Mouse (Mus musculus) hindbrain, embryonic 12.5 days (tissue): ENCODE results near the gene Rhbdd1. TPM values are rescaled to one million over a fixed set of nuclear protein-coding genes. Genes with fewer than 3 reads are reported as not detected.

Experiments
- ATAC-seq: fragments of 200-750 bp; cut with Nextera tagmentation; 2 replicates; pipeline ENCODE4 v1.8.0; 2017; ENCODE audit warnings: moderate TSS enrichment; ENCODE audit not compliant: low FRiP score
- H3K27ac ChIP-seq: fragments of 300-500 bp; sonication (generic); 2 replicates; pipeline ENCODE4 v1.5.1; 2016; ENCODE audit warnings: mild to moderate bottlenecking
- H3K27me3 ChIP-seq: fragments of 300-500 bp; sonication (generic); 2 replicates; pipeline ENCODE4 v1.6.1; 2016; ENCODE audit warnings: mild to moderate bottlenecking
- H3K36me3 ChIP-seq: fragments of 300-500 bp; sonication (generic); 2 replicates; pipeline ENCODE4 v1.6.1; 2016; ENCODE audit warnings: mild to moderate bottlenecking
- H3K4me1 ChIP-seq: fragments of 300-500 bp; sonication (generic); 2 replicates; pipeline ENCODE4 v1.6.1; 2016
- H3K4me2 ChIP-seq: fragments of 300-500 bp; sonication (generic); replicated peaks from 2 replicates; pipeline ENCODE4 v1.6.1; 2016; ENCODE audit warnings: mild to moderate bottlenecking
- H3K4me3 ChIP-seq: fragments of 300-500 bp; sonication (generic); 2 replicates; pipeline ENCODE4 v1.5.1; 2016; ENCODE audit warnings: mild to moderate bottlenecking
- H3K9ac ChIP-seq: fragments of 300-500 bp; sonication (generic); 2 replicates; pipeline ENCODE4 v1.6.1; 2016; ENCODE audit warnings: mild to moderate bottlenecking, moderate library complexity
- H3K9me3 ChIP-seq: fragments of 300-500 bp; sonication (generic); replicated peaks from 2 replicates; pipeline ENCODE4 v1.6.1; 2016; ENCODE audit warnings: mild to moderate bottlenecking
- WGBS: fragments of 180-500 bp; shearing (Covaris S2); methylation state at CpG from one replicate; pipeline ENCODE4 v1.1.7; 2016; 5-methylcytosine and 5-hydroxymethylcytosine counted together
- polyA plus RNA-seq: library from polyadenylated mRNA; unstranded; fragments of >200 nt; fragmentation: Nextera tagmentation; extraction: Ambion mirVana; gene quantifications from 2 replicates; pipeline ENCODE4 v1.2.1, GENCODE M21; 2016

The Rhbdd1 gene
- polyA plus RNA-seq, 1 experiment from 2014 or later: 7.9 TPM

GRCm38 (mm10) chr1:82292771-82293170 lies 23.5 kb upstream of the Rhbdd1 start:
- no peak overlapping the region for H3K9ac ChIP-seq

GRCm38 (mm10) chr1:82294102-82294501 lies 22.1 kb upstream of the Rhbdd1 start:
- no peak overlapping the region for H3K27ac ChIP-seq
- H3K4me1 ChIP-seq: peaks cover 19% of the 10 kb centered on the region
- H3K4me3 ChIP-seq: no peak overlapping the region
- ATAC-seq: no peak
- no peaks in the 10 kb centered on the region for H3K9me3 ChIP-seq
- H3K27me3 ChIP-seq: no peaks in the 10 kb centered on the region
- H3K36me3 ChIP-seq: no peaks in the 10 kb centered on the region
- no peak overlapping the region for H3K9ac ChIP-seq
- H3K4me2 ChIP-seq: no peak overlapping the region
- WGBS: 9% methylated on average over 6 of the region's 6 CpGs

More at GRCm38 (mm10) chr1:82292771-82293170, 23.5 kb upstream of the Rhbdd1 start:
- Histone ChIP-seq H3K4me3 (peak overlapping the region; percentile 70), H3K27ac (peak overlapping the region; percentile 65; the same call in 1 of the 2 replicates), H3K27me3 (no peaks in the 10 kb centered on the region), H3K36me3 (peaks cover 11% of the 10 kb centered on the region; the same call in 1 of the 2 replicates), H3K4me1 (peaks cover 32% of the 10 kb centered on the region), H3K9me3 (no peaks in the 10 kb centered on the region), H3K4me2 (peak overlapping the region; percentile 64)
- under 1% methylated on average over 13 of the region's 13 CpGs for WGBS
- ATAC-seq: peak; percentile 75

- ATAC-seq: no peak
- H3K27me3 ChIP-seq: no peaks in the 10 kb centered on the region
- no peaks in the 10 kb centered on the region for H3K36me3 ChIP-seq
- no peak overlapping the region for H3K27ac ChIP-seq
- no peak overlapping the region for H3K4me2 ChIP-seq
- H3K9me3 ChIP-seq: no peaks in the 10 kb centered on the region
- no peak overlapping the region for H3K4me3 ChIP-seq
- no peak overlapping the region for H3K9ac ChIP-seq
- H3K4me1 ChIP-seq: no peaks in the 10 kb centered on the region
- 36% methylated on average over 1 of the region's 1 CpGs for WGBS
Measured at GRCm38 (mm10) chr1:82298586-82298985, 17.7 kb upstream of the Rhbdd1 start.

- Histone ChIP-seq H3K27me3 (no peaks in the 10 kb centered on the region), H3K4me3 (no peak overlapping the region), H3K9ac (no peak overlapping the region), H3K4me1 (no peaks in the 10 kb centered on the region), H3K36me3 (no peaks in the 10 kb centered on the region), H3K9me3 (no peaks in the 10 kb centered on the region), H3K27ac (no peak overlapping the region), H3K4me2 (no peak overlapping the region)
- 51% methylated on average over 3 of the region's 3 CpGs for WGBS
- ATAC-seq: 0 out of 2 replicates have a peak, but pooled peaks have one; percentile 46
Measured at GRCm38 (mm10) chr1:82304483-82304882, 11.8 kb upstream of the Rhbdd1 start.

GRCm38 (mm10) chr1:82316746-82317126 lies 484 bp downstream of the Rhbdd1 start:
- Histone ChIP-seq H3K27ac (peak overlapping the region; percentile 97), H3K4me2 (peak overlapping the region; percentile 74), H3K9ac (peak overlapping the region; percentile 91), H3K27me3 (0 out of 2 replicates have a peak, but pooled peaks cover 3% of the 10 kb centered on the region), H3K36me3 (no peaks in the 10 kb centered on the region), H3K4me3 (peak overlapping the region; percentile 85), H3K4me1 (peaks cover 27% of the 10 kb centered on the region), H3K9me3 (no peaks in the 10 kb centered on the region)
- no peak; the same call in none of the 2 replicates for ATAC-seq
- WGBS: under 1% methylated on average over 25 of the region's 26 CpGs

- Histone ChIP-seq H3K27me3 (no peaks in the 10 kb centered on the region), H3K4me1 (peaks cover 43% of the 10 kb centered on the region), H3K36me3 (no peaks in the 10 kb centered on the region), H3K9me3 (no peaks in the 10 kb centered on the region), H3K4me2 (peak overlapping the region; percentile 34), H3K4me3 (no peak overlapping the region), H3K27ac (peak overlapping the region; percentile 80), H3K9ac (0 out of 2 replicates have a peak overlapping the region, but pooled peaks have one; percentile 8)
- peak; percentile 13 for ATAC-seq
- 51% methylated on average over 6 of the region's 6 CpGs for WGBS
Measured at GRCm38 (mm10) chr1:82320456-82320855, 4.2 kb downstream of the Rhbdd1 start.

- Histone ChIP-seq H3K27ac (peak overlapping the region; percentile 80), H3K9me3 (no peaks in the 10 kb centered on the region), H3K4me2 (peak overlapping the region; percentile 34), H3K9ac (0 out of 2 replicates have a peak overlapping the region, but pooled peaks have one; percentile 8), H3K27me3 (no peaks in the 10 kb centered on the region), H3K36me3 (no peaks in the 10 kb centered on the region), H3K4me3 (no peak overlapping the region), H3K4me1 (peaks cover 43% of the 10 kb centered on the region)
- 58% methylated on average over 10 of the region's 10 CpGs for WGBS
- peak; percentile 6 for ATAC-seq
Measured at GRCm38 (mm10) chr1:82320864-82321263, 4.6 kb downstream of the Rhbdd1 start.

GRCm38 (mm10) chr1:82321441-82321840 lies 5.2 kb downstream of the Rhbdd1 start:
- H3K9ac ChIP-seq: no peak overlapping the region
- peaks cover 43% of the 10 kb centered on the region for H3K4me1 ChIP-seq
- ATAC-seq: no peak
- no peak overlapping the region for H3K4me3 ChIP-seq
- 74% methylated on average over 1 of the region's 1 CpGs for WGBS
- peak overlapping the region; percentile 80; the same call in 1 of the 2 replicates for H3K27ac ChIP-seq
- no peaks in the 10 kb centered on the region for H3K36me3 ChIP-seq
- no peaks in the 10 kb centered on the region for H3K27me3 ChIP-seq
- H3K4me2 ChIP-seq: no peak overlapping the region
- H3K9me3 ChIP-seq: no peaks in the 10 kb centered on the region

GRCm38 (mm10) chr1:82324131-82324785 lies 8.0 kb downstream of the Rhbdd1 start:
- no peak for ATAC-seq
- Histone ChIP-seq H3K9me3 (no peaks in the 10 kb centered on the region), H3K9ac (no peak overlapping the region), H3K27ac (peak overlapping the region; percentile 46; the same call in 1 of the 2 replicates), H3K4me3 (no peak overlapping the region), H3K36me3 (no peaks in the 10 kb centered on the region), H3K4me2 (no peak overlapping the region), H3K4me1 (peaks cover 37% of the 10 kb centered on the region), H3K27me3 (no peaks in the 10 kb centered on the region)
- 19% methylated on average over 4 of the region's 4 CpGs for WGBS

GRCm38 (mm10) chr1:82326120-82326519 lies 9.9 kb downstream of the Rhbdd1 start:
- ATAC-seq: no peak
- Histone ChIP-seq H3K4me1 (peaks cover 28% of the 10 kb centered on the region), H3K9ac (no peak overlapping the region), H3K27me3 (no peaks in the 10 kb centered on the region), H3K36me3 (no peaks in the 10 kb centered on the region), H3K4me2 (no peak overlapping the region), H3K27ac (no peak overlapping the region), H3K9me3 (no peaks in the 10 kb centered on the region), H3K4me3 (no peak overlapping the region)
- WGBS: 78% methylated on average over 5 of the region's 5 CpGs

GRCm38 (mm10) chr1:82328033-82328775 lies 12.0 kb downstream of the Rhbdd1 start:
- no peaks in the 10 kb centered on the region for H3K27me3 ChIP-seq
- no peak overlapping the region for H3K9ac ChIP-seq
- no peak overlapping the region for H3K27ac ChIP-seq
- H3K9me3 ChIP-seq: no peaks in the 10 kb centered on the region
- no peak overlapping the region for H3K4me3 ChIP-seq
- H3K36me3 ChIP-seq: no peaks in the 10 kb centered on the region
- H3K4me1 ChIP-seq: peaks cover 15% of the 10 kb centered on the region
- ATAC-seq: no peak
- H3K4me2 ChIP-seq: no peak overlapping the region
- 94% methylated on average over 7 of the region's 7 CpGs for WGBS

- Histone ChIP-seq H3K4me3 (no peak overlapping the region), H3K27me3 (no peaks in the 10 kb centered on the region), H3K4me2 (no peak overlapping the region), H3K9me3 (no peaks in the 10 kb centered on the region), H3K36me3 (no peaks in the 10 kb centered on the region), H3K4me1 (peaks cover 9% of the 10 kb centered on the region), H3K9ac (no peak overlapping the region), H3K27ac (peak overlapping the region; percentile 55; the same call in 1 of the 2 replicates)
- 49% methylated on average over 4 of the region's 4 CpGs for WGBS
- peak; percentile 11; the same call in 1 of the 2 replicates for ATAC-seq
Measured at GRCm38 (mm10) chr1:82329237-82329953, 13.1 kb downstream of the Rhbdd1 start.
